9 mouse cellular contexts compared by ENCODE assay signal in the genomic region with DNA sequence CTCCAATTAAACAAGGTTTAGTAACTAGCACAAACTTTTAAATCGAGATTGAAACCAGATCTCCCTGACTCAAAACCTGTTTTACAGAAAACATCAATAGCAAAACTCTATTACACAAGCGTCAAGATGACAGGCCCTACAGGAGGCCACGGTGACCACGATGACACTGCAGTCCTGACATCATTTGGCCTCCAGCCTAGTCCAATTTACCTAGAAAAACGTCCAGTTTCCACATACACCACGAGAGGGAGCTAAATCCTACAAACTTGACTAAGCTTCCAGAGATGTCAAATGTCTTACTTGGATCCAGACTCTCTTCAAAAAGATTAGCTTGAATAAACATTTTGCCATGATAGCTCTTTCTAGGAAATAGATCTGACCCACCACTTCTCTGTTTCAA. TPM values are rescaled to one million over a fixed set of nuclear protein-coding genes. Genes with fewer than 3 reads are reported as not detected.
DNase-seq lines count a peak whose midpoint lies in the region; ATAC-seq and TF ChIP-seq lines count a peak whose summit lies in the region.
"Had no signal": no experiment of that assay in that cellular context is flagged by ENCODE, and none has a peak within 500 bp of the region (broad histone marks: within the 10 kb centered on the region; RNA-seq: fewer than 3 reads in every experiment).

No protein-coding gene starts in this region.

- DNase-seq in liver, adult 2 months (ENCODE audit: extremely low read depth, low read depth, low spot score), result peak; percentile 93
- DNase-seq in liver, embryonic 11.5 days (ENCODE audit: low spot score), result no peak
- DNase-seq in MEL-GATA-1-ER (ENCODE audit: extremely low read depth, low read depth), result peak; percentile 77
- peak; percentile 69 for DNase-seq in c-Kit-positive CD71-positive TER-119-positive erythroid progenitor cells, embryonic 14.5 days (ENCODE audit: low spot score)
- peak; percentile 30 for DNase-seq in gastrocnemius, postnatal 10 days
- DNase-seq in layer of hippocampus, adult 9-10 months (ENCODE audit: low spot score), result peak; percentile 50
- DNase-seq in neural tube, embryonic 11.5 days (ENCODE audit: low spot score), result peak; percentile 30
- no peak for DNase-seq in forebrain, embryonic 11.5 days (ENCODE audit: low spot score)

- no peak overlapping the region for H3K4me2 ChIP-seq in liver, embryonic 11.5 days
- no peak overlapping the region for H3K4me2 ChIP-seq in neural tube, embryonic 11.5 days (ENCODE audit: low read depth)
- no peak overlapping the region for H3K4me2 ChIP-seq in forebrain, embryonic 11.5 days (ENCODE audit: low read depth, low read length, severe bottlenecking)
- H3K4me2 ChIP-seq: heart, embryonic 13.5 days had no signal

- no peak for TF ChIP-seq POLR2A in liver, adult 2 months (IDR thresholded peaks at IDR 0.05; ENCODE audit: extremely low read depth, insufficient read depth, low read length)

- H3K79me2 ChIP-seq in liver, adult 2 months (ENCODE audit: control insufficient read depth, insufficient read depth, low read length), result peaks cover 9% of the 10 kb centered on the region; the same call in 1 of the 2 replicates

- peaks cover 4% of the 10 kb centered on the region for H3K4me1 ChIP-seq in liver, adult 2 months (ENCODE audit: control insufficient read depth, insufficient read depth, low read length)
- no peaks in the 10 kb centered on the region; the same call in 1 of the 2 replicates for H3K4me1 ChIP-seq in liver, embryonic 11.5 days (replicated peaks; ENCODE audit: control insufficient read depth, insufficient read depth, low read length)
- 0 out of 2 replicates have a peak, but pooled peaks cover 3% of the 10 kb centered on the region for H3K4me1 ChIP-seq in neural tube, embryonic 11.5 days (ENCODE audit: control insufficient read depth, insufficient read depth, low read length)
- no peaks in the 10 kb centered on the region; the same call in 1 of the 2 replicates for H3K4me1 ChIP-seq in forebrain, embryonic 11.5 days (replicated peaks; ENCODE audit: control insufficient read depth, insufficient read depth, low read length)

- ATAC-seq in liver, embryonic 11.5 days (replicated peaks; ENCODE audit: low FRiP score), result no peak
- ATAC-seq in neural tube, embryonic 11.5 days (ENCODE audit: insufficient read depth, low FRiP score, low TSS enrichment), result no peak
- no peak for ATAC-seq in forebrain, embryonic 11.5 days (replicated peaks; ENCODE audit: low FRiP score)

- peaks cover 61% of the 10 kb centered on the region for H3K36me3 ChIP-seq in liver, adult 2 months (ENCODE audit: control insufficient read depth, insufficient read depth, low read length)
- peaks cover 14% of the 10 kb centered on the region for H3K36me3 ChIP-seq in liver, embryonic 11.5 days (ENCODE audit: control insufficient read depth, insufficient read depth, low read length)
- peaks cover 5% of the 10 kb centered on the region; the same call in 1 of the 2 replicates for H3K36me3 ChIP-seq in neural tube, embryonic 11.5 days (ENCODE audit: control insufficient read depth, insufficient read depth, low read length)
- peaks cover 6% of the 10 kb centered on the region; the same call in 1 of the 2 replicates for H3K36me3 ChIP-seq in forebrain, embryonic 11.5 days (ENCODE audit: control insufficient read depth, insufficient read depth, low read length)

- H3K27ac ChIP-seq in liver, adult 2 months (replicated peaks; ENCODE audit: insufficient read depth, low read depth, low read length), result no peak overlapping the region
- no peak overlapping the region for H3K27ac ChIP-seq in liver, embryonic 11.5 days (ENCODE audit: low read depth, low read length)
- no peak overlapping the region for H3K27ac ChIP-seq in neural tube, embryonic 11.5 days (ENCODE audit: low read depth, low read length)
- H3K27ac ChIP-seq in forebrain, embryonic 11.5 days (ENCODE audit: low read depth, low read length), result no peak overlapping the region
- H3K27ac ChIP-seq: heart, embryonic 13.5 days had no signal

- H3K4me3 ChIP-seq in liver, adult 2 months (ENCODE audit: insufficient read depth, low read depth, low read length), result no peak overlapping the region
- no peak overlapping the region for H3K4me3 ChIP-seq in liver, embryonic 11.5 days (ENCODE audit: low read depth, low read length)
- H3K4me3 ChIP-seq in neural tube, embryonic 11.5 days (ENCODE audit: low read depth, low read length), result no peak overlapping the region
- H3K4me3 ChIP-seq in forebrain, embryonic 11.5 days (ENCODE audit: low read depth, low read length), result no peak overlapping the region
- H3K4me3 ChIP-seq: heart, embryonic 13.5 days had no signal

- H3K9me3 ChIP-seq in liver, embryonic 11.5 days (ENCODE audit: control insufficient read depth, low read length), result no peaks in the 10 kb centered on the region
- no peaks in the 10 kb centered on the region for H3K9me3 ChIP-seq in neural tube, embryonic 11.5 days (ENCODE audit: control insufficient read depth, low read length)
- no peaks in the 10 kb centered on the region for H3K9me3 ChIP-seq in forebrain, embryonic 11.5 days (ENCODE audit: control insufficient read depth, low read length)
- H3K9me3 ChIP-seq: heart, embryonic 13.5 days had no signal

- no peak overlapping the region for H3K9ac ChIP-seq in liver, adult 2 months (ENCODE audit: low read depth, low read length)
- H3K9ac ChIP-seq in liver, embryonic 11.5 days (ENCODE audit: low read depth, low read length), result no peak overlapping the region
- no peak overlapping the region for H3K9ac ChIP-seq in neural tube, embryonic 11.5 days (ENCODE audit: low read length)
- H3K9ac ChIP-seq in forebrain, embryonic 11.5 days (ENCODE audit: low read length), result no peak overlapping the region
- H3K9ac ChIP-seq: heart, embryonic 13.5 days had no signal

- peak; percentile 57 for TF ChIP-seq CTCF in liver, adult 2 months (IDR thresholded peaks at IDR 0.05; ENCODE audit: low read depth, low read length)

- no peaks in the 10 kb centered on the region for H3K27me3 ChIP-seq in liver, adult 2 months (ENCODE audit: control insufficient read depth, insufficient read depth, low read length)
- H3K27me3 ChIP-seq in liver, embryonic 11.5 days (replicated peaks; ENCODE audit: control insufficient read depth, insufficient read depth, low read length), result no peaks in the 10 kb centered on the region
- H3K27me3 ChIP-seq in neural tube, embryonic 11.5 days (ENCODE audit: control insufficient read depth, insufficient read depth, low read length), result no peaks in the 10 kb centered on the region
- no peaks in the 10 kb centered on the region for H3K27me3 ChIP-seq in forebrain, embryonic 11.5 days (ENCODE audit: control insufficient read depth, insufficient read depth, low read length)
- H3K27me3 ChIP-seq: heart, embryonic 13.5 days had no signal

- whole genome bisulfite sequencing in liver, adult 2 months, result 2% methylated on average over 6 of the region's 6 CpGs
- WGBS in liver, embryonic 11.5 days, result 15% methylated on average over 6 of the region's 6 CpGs
- WGBS in neural tube, embryonic 11.5 days, result 29% methylated on average over 6 of the region's 6 CpGs
- 35% methylated on average over 6 of the region's 6 CpGs for WGBS in forebrain, embryonic 11.5 days

RNA-seq across cellular contexts. Expression of a gene that starts 19.5 kb away (rescaled TPM):
- 213 and 348 TPM in 2 replicates for total RNA-seq in liver, adult 2 months (2014; rRNA removed)
- 113 and 118 TPM in 2 replicates for polyA plus RNA-seq in liver, adult 2 months (2012; rRNA removed)
- polyA plus RNA-seq in liver, embryonic 11.5 days (2014; fragmentation: Nextera tagmentation; extraction: Ambion mirVana), result 72.8 and 85.5 TPM in 2 replicates
- total RNA-seq in gastrocnemius, postnatal 10 days (2021), result 100 to 1,000 TPM; 105 to 133 TPM
- 107 and 110 TPM in 2 replicates for polyA plus RNA-seq in neural tube, embryonic 11.5 days (2014; fragmentation: Nextera tagmentation; extraction: Ambion mirVana)
- polyA plus RNA-seq in forebrain, embryonic 11.5 days (2014; fragmentation: Nextera tagmentation; extraction: Ambion mirVana), result 110 and 117 TPM in 2 replicates

RNA-seq across cellular contexts. Expression of a gene that starts 38.9 kb away (rescaled TPM):
- 6.7 and 7.7 TPM in 2 replicates for total RNA-seq in liver, adult 2 months (2014; rRNA removed)
- polyA plus RNA-seq in liver, adult 2 months (2012; rRNA removed), result 1.9 and 3.3 TPM in 2 replicates
- 12.4 and 13.9 TPM in 2 replicates for polyA plus RNA-seq in liver, embryonic 11.5 days (2014; fragmentation: Nextera tagmentation; extraction: Ambion mirVana)
- 1 to 10 TPM; 4.4 to 7.1 TPM for total RNA-seq in gastrocnemius, postnatal 10 days (2021)
- 17.9 and 18.3 TPM in 2 replicates for polyA plus RNA-seq in neural tube, embryonic 11.5 days (2014; fragmentation: Nextera tagmentation; extraction: Ambion mirVana)
- 19.8 and 20.4 TPM in 2 replicates for polyA plus RNA-seq in forebrain, embryonic 11.5 days (2014; fragmentation: Nextera tagmentation; extraction: Ambion mirVana)

RNA-seq across cellular contexts. Expression of a gene that starts 52.8 kb away (rescaled TPM):
- 26.7 and 29.5 TPM in 2 replicates for total RNA-seq in liver, adult 2 months (2014; rRNA removed)
- 7.1 and 8.2 TPM in 2 replicates for polyA plus RNA-seq in liver, adult 2 months (2012; rRNA removed)
- polyA plus RNA-seq in liver, embryonic 11.5 days (2014; fragmentation: Nextera tagmentation; extraction: Ambion mirVana), result 27.2 and 33.4 TPM in 2 replicates
- 10 to 100 TPM; 27.0 to 31.5 TPM for total RNA-seq in gastrocnemius, postnatal 10 days (2021)
- 74.2 and 78.1 TPM in 2 replicates for polyA plus RNA-seq in neural tube, embryonic 11.5 days (2014; fragmentation: Nextera tagmentation; extraction: Ambion mirVana)
- polyA plus RNA-seq in forebrain, embryonic 11.5 days (2014; fragmentation: Nextera tagmentation; extraction: Ambion mirVana), result 56.5 and 60.9 TPM in 2 replicates

RNA-seq across cellular contexts. Expression of a gene that starts 53.5 kb away (rescaled TPM):
- total RNA-seq in liver, adult 2 months (2014; rRNA removed), result 8.7 and 10.8 TPM in 2 replicates
- 3.5 and 3.6 TPM in 2 replicates for polyA plus RNA-seq in liver, adult 2 months (2012; rRNA removed)
- 17.6 and 21.1 TPM in 2 replicates for polyA plus RNA-seq in liver, embryonic 11.5 days (2014; fragmentation: Nextera tagmentation; extraction: Ambion mirVana)
- 10 to 100 TPM; 32.6 to 38.6 TPM for total RNA-seq in gastrocnemius, postnatal 10 days (2021)
- polyA plus RNA-seq in neural tube, embryonic 11.5 days (2014; fragmentation: Nextera tagmentation; extraction: Ambion mirVana), result 29.2 and 37.0 TPM in 2 replicates
- 33.6 and 35.4 TPM in 2 replicates for polyA plus RNA-seq in forebrain, embryonic 11.5 days (2014; fragmentation: Nextera tagmentation; extraction: Ambion mirVana)

Comparison
In these comparisons a context has a peak if more than half of its experiments do, and no peak if none do; other contexts are left out.
1. DNase-seq: peak in liver, adult 2 months (single experiment), MEL-GATA-1-ER (single experiment), c-Kit-positive CD71-positive TER-119-positive erythroid progenitor cells, embryonic 14.5 days (single experiment), gastrocnemius, postnatal 10 days (single experiment), layer of hippocampus, adult 9-10 months (single experiment) and neural tube, embryonic 11.5 days (single experiment); none in liver, embryonic 11.5 days (single experiment) and forebrain, embryonic 11.5 days (single experiment).